In genomic region chr4:150595991-150596390, GRCm38 (mm10) we compare ENCODE assay signal across 11 mouse cellular contexts. TPM values are rescaled to one million over a fixed set of nuclear protein-coding genes. Genes with fewer than 3 reads are reported as not detected.
"Had no signal": no experiment of that assay in that cellular context is flagged by ENCODE, and none has a peak within 500 bp of the region (broad histone marks: within the 10 kb centered on the region; RNA-seq: fewer than 3 reads in every experiment).

No protein-coding gene starts in this region.

- H3K9me3 ChIP-seq: kidney, embryonic 15.5 days; limb, embryonic 10.5 days; liver, embryonic 15.5 days; megakaryocyte, embryonic 14.5 days; midbrain, embryonic 12.5 days had no signal

- H3K4me3 ChIP-seq: kidney, embryonic 15.5 days; limb, embryonic 10.5 days; liver, embryonic 15.5 days; megakaryocyte, embryonic 14.5 days; midbrain, embryonic 12.5 days had no signal

- H3K27ac ChIP-seq: kidney, embryonic 15.5 days; limb, embryonic 10.5 days; liver, embryonic 15.5 days; macrophage; midbrain, embryonic 12.5 days; stomach, postnatal 0 days had no signal

- H3K27me3 ChIP-seq: kidney, embryonic 15.5 days; liver, embryonic 15.5 days; megakaryocyte, embryonic 14.5 days; midbrain, embryonic 12.5 days had no signal

- DNase-seq: kidney, adult 18-20 months; kidney, postnatal 25 days; lung, adult 2 months; thymus, postnatal 4 days had no signal

- H3K36me3 ChIP-seq: liver, embryonic 15.5 days; midbrain, embryonic 12.5 days had no signal

RNA-seq across cellular contexts. Expression of gene Slc45a1, which starts 56.0 kb away (rescaled TPM):
- polyA plus RNA-seq: liver, embryonic 15.5 days; lung, adult 2 months; macrophage had no signal
